Mouse (Mus musculus) mature B cell (primary cell): ENCODE data around the gene Plaa.
"Not testable (repeated sequence)": the region's sequence is repeated elsewhere in the genome, so short reads cannot be mapped to it uniquely, and the experiment has no call there.

ENCODE experiments used
- in situ Hi-C: fragments of 300-500 bp; cut with MboI; formaldehyde crosslinking; loops from 2 replicates; pipeline ENCODE4 v1.14.3; 2019

Gene Plaa

DNA sequence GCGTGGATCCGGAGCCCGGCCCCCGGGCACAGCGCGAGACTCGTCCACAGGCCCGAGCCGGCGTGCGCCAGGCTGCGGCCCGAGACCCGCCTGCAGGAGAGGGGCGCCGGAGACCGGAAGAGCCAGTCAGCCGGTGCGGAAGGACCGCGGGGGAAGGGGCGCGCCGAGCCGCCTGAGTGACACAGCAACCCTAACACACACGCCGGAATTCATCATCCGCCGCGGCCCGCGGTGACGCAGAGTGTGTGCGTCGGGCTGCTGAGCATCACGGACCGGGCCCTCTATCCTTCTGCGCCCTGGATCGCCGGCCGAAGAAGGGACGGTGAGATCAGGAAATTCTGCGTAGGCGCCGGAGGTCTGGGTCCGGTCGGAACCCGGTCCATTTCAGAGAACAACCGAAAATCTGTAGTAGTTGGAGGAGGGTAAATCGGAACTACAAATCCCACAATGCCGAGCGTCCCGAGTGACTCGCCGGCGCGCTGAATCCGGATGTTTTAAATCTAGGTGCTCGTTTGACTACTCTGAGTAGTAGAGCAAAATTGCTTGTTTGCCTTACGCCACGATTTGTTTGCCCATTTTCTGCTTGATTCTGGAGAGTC, at the start of gene Plaa:
Gene Plaa (minus strand): TSS at position 214 of the 599 bp plus-strand sequence.
- in situ Hi-C loops: loop anchor here (25.0 kb wide), 1 partner anchor 384 kb away; the partner anchor contains the start of gene Mysm1

DNA sequence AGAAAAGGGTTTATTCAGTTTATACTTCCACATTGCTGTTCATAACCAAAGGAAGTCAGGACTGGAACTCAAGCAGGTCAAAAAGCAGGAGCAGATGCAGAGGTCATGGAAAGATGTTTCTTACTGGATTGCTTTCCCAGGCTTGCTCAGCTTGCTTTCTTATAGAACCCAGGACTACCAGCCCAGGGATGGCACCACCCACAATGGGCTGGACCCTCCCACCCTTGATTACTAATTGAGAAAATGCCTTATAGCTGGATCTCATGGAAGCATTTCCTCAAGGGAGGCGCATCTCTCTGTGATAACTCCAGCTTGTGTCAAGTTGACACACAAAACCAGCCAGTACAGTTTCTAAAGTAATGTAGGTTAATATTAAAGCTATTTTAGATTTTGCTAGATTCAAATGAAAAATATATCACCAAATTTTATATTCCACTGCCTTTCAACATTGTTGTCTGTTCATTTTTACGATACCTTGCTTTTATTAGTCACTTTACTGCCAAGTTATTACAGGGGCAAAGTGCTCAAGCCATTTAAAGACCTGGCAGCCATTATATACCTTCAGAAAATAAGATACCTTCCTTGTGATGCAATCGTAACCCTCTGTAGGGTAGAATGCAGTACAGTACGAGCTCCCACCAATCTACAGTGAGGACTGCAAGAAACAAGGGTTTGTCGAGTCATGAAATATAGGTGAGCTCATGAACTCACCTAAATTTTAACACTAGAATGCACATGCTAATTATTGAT, 47.6 kb upstream of the Plaa start:
- in situ Hi-C loops: not testable (repeated sequence)

DNA sequence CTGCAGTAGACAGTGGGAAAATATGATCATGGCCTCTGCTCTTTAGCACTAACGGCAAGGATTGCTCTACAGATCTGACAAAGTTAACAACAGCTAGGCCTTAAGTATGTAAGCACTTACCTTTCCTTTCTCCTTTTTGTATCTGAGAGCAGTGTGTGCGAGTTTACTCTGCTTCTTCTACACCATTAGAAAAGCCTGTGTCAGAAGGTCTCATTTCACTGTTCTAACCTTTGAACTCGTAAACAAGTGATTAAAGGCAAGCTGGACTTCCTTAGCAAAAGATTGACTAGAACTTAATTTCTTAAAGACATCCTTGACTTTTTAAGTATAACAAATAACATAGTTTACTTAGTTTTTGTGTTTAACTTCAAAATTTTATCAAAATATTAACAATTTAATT, 46.9 kb upstream of the Plaa start, which contains the start of gene Lrrc19:
Gene Lrrc19 (minus strand): TSS at position 225 of the 400 bp plus-strand sequence.
- in situ Hi-C loops: no loop called here

DNA sequence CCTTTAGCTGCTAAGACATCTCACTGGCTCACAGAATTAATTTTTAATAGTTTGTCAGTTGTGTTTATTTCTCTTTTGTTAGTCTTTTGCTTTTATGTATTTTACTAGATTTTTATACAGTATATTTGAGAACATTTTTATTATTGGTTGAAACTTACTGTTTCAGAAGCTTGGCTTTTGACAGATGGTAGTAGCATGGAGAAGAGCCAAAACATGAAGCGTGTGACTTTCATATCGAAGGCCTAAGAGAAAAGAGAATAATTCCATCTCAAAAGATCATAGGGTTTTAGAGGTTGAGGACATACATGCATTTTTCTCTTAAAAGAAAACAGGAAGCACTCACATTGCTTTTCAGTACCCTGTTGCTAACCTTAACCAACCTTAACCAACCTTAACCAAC, 40.1 kb upstream of the Plaa start:
- in situ Hi-C loops: no loop called here

DNA sequence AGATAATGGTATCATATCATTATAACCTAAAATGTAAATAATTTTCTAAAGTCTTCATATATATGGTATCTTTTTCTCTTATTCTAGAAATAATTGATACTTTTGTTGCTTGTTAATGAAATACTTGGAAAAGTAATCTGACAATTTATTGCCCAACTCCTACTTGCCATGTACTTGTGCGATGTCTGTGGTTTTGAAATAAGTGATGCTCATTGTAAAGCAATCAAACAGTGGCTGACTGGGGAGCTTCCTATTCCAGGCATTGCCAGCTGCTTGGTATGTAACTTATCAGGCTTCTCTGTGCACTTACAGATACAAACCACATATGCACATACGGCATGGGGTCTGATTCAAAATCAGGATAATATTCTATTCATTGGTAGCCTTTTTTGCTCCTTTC, 17.0 kb upstream of the Plaa start:
- in situ Hi-C loops: loop anchor here (25.0 kb wide), 1 partner anchor 367 kb away; the partner anchor contains the start of gene Mysm1

DNA sequence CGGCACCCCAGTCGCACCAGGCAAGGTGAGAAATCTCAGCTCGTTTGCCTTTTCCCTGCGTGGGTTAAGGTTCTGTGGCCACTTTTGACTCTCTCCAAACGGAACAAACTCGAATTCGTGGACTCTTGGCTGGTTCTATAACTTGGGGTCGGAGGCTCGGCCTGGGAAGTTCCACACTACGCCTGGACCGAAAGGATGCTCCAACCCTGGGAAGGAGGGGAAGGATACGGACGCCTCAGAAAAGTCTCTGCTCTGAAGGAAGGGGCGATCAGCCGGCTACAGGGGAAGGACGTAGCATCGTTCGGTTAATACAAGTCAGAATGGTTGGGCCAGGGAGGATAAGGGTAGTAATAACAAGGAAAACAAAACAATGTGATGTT, 11.6 kb upstream of the Plaa start:
- in situ Hi-C loops: loop anchor here (5.0 to 25.0 kb wide), 2 partner anchors 57 to 373 kb away; partner anchors contain the start of genes Caap1, Gm10306 and Mysm1

DNA sequence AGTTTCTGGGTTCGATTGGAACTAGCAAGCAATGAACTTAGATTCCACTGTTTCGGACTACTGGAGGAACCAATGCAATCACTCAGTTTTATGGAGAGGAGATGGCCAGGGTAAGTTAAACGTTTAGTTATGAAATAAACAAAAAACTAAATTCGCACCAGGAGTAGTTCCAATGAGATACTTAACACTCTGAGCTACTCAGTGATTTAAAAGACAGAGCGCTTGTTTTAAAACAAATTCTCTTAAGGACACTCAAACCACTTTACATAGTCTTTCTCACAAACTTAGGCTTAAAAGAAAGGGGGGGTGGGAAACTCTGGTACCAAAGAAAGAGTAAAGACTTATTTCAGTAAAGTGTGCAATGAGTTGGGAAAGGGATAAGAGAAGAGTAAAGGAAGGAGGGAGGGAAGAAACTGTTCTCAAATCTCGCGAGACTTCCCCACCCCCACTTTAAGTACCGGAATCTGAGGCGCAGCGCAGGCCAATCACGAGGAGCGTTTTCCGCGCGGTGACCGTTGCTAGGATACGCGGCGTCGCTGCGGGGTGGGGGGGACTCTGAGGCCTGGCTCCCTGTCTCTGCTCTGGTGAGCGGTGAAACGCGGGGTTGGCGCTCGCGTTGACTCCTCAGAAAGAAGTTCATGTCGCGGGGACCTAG, 11.1 kb upstream of the Plaa start, which contains the start of gene Ift74:
Gene Ift74 (plus strand): TSS at position 520 of the 655 bp plus-strand sequence.
- in situ Hi-C loops: loop anchor here (5.0 to 25.0 kb wide), 2 partner anchors 57 to 373 kb away; partner anchors contain the start of genes Caap1, Gm10306 and Mysm1

DNA sequence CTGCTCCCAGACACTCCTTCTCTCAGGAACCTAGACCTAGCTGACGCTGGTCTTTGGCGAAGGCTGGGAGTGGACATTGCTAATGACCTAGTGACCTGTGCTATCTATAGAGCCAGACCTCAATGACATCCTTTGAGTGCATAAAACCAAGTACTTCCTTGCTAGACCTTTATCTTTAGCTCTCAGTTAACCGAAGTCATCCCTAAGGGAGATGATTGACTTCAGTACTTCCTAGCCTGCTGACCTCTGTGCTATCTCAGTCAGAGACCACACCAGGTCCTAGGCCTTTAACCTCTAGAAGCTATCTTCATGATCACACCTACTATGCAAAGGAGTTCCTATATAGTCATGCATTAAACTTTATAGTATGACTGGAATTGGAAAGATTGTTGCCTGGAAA, 7.3 kb upstream of the Plaa start:
- in situ Hi-C loops: loop anchor here (5.0 to 25.0 kb wide), 2 partner anchors 53 to 377 kb away; partner anchors contain the start of genes Caap1, Gm10306 and Mysm1

DNA sequence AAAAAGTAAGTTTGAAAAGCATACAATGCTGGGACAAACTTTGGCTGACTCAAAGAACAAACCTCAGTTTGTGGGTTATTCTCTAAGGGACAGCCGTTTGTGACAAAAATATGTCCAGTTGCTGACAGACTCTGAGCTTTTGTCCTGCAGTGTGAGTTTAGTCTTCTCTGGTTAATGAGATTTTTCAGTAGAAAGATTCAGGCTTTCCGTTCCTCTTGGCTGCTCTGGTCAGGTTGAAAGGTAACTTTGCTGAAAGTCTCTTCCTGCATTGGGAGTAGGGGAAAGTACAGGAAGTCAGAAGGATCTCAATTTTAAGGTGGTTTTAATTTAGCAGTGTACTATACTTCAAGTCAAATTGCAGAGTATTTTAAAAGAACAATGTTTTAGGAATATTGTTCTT, 2.5 kb upstream of the Plaa start:
- in situ Hi-C loops: loop anchor here (25.0 kb wide), 1 partner anchor 382 kb away; the partner anchor contains the start of gene Mysm1

DNA sequence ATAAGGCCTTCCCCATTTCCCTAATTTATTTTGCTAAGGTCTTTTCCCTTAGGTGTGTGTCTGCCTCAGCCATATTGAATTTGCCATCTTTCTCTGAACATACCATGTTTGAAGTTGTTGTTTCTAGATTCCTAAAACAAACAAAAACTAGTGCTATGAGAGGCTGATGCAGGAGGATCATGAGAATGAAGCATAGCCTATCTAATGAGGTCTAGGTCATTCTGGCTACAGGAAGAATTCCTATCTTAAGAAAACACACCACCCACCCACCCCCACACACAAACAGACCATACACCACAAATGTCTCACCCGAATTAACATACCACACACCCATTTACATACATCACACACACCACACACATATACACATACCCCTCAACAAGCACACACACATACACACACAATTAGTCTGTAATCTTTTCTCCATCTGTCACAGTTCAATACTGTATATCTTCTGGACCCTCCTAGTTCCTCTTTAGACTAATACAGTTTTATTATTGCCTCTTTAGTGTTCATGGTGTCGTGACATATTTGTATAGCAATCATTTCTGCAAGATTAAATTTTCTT, 1.5 kb upstream of the Plaa start:
- in situ Hi-C loops: loop anchor here (25.0 kb wide), 1 partner anchor 383 kb away; the partner anchor contains the start of gene Mysm1

DNA sequence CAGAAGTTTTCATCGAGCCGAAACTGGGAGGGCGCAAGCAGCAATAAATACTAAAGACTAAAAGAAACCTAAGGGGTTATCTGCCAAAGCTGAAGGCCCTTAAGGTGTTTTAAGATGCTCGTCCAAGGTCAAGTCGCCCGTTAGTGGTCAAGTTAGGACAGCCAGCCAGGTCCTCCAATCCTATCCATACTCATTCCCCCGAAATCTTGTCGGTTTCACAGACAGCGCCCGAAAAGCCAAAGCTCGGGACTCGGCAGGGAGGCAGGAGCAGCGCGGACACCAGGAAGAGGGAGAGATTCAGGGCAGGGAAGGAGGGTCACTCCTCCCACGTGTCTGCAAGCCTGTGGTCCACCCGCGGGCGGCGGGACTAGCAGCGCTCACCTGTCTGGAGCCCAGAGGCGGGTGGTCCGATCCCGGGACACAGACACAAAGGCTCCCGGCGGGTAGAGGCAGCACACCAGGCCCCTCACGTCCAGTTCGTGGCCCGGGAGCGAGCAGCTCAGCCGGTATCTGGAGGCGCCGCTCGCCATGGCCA, 481 bp downstream of the Plaa start:
- in situ Hi-C loops: loop anchor here (25.0 kb wide), 1 partner anchor 385 kb away; the partner anchor contains the start of gene Mysm1

DNA sequence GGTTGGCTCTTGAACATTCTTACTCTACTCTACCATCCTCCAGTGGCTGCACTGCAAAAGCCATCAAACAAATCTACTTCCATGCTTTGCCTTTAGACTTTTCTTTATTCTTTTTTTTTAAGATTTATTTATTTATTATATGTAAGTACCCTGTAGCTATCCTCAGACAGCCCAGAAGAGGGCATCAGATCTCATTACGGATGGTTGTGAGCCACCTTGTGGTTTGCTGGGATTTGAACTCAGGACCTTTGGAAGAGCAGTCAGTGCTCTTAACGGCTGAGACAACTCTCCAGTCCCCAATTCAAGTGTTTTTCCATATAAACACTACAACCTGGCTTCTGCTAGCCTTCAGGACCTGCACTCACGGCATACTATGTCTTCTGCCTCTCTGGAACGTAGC, 1.6 kb downstream of the Plaa start:
- in situ Hi-C loops: loop anchor here (25.0 kb wide), 1 partner anchor 386 kb away; the partner anchor contains the start of gene Mysm1

DNA sequence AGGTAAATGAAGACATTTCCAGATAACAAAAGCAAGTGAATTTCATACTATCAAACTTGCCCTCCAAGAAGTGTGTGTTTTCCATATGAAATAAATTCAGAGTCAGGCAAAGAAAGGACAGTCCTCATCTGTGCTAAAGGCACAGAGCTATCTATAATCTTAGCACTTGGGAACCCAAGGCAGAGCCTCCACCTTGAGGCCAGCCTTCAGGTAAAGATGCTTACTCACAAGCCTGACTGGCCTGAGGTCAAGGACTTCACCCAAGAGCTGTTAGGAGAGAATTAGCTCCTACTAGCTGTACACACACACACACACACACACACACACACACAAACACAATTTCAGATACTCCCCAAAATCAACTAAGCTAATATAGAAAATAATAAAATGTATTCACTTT, 10.3 kb downstream of the Plaa start:
- in situ Hi-C loops: no loop called here

DNA sequence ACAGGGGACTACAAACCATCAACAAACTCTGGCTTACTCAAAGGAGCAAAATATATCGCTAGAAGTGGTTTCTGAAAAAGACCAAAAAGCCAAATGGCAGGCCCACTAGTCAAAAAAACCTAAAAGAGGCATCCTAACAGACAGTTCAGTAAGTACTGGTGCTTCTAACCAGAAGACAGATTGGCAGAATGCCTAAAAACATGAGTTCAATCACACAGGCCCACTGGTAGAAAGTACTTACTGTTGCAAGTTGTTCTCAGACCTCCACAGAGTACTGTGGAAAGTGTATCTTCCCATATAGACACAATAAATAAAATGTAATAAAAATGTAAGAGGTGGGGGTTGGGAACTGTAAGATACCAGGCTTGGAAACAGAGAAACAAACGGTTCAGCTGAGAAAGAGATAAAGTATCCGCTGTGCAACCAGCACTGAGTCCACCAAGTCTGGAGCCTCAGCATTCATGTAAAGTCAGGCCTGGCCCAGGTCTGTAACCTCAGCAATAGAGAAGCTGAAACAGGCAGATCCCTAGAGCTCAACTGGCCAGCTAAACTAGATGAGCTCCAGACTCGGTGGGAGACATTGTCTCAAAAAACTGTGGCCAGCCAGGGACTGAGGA, 11.2 kb downstream of the Plaa start:
- in situ Hi-C loops: no loop called here

DNA sequence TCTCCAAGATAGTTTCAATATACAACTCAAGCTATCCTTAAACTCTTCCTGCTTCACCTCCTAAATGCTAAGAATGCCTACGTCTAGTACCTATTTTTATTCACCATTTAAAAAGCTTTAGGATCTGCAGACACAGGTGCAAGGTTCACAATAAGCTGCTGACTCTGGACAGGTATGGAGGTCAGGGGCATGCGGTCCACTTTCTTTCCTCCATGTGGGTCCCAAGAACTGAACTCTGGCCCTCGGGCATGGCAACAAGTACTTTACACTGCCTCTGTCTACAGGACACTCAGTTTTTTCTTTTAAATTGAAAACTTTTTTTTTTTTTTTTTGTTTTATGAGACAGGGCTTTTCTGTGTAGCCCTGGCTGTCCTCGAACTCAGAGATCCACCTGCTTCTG, 30.4 kb downstream of the Plaa start:
- in situ Hi-C loops: no loop called here

DNA sequence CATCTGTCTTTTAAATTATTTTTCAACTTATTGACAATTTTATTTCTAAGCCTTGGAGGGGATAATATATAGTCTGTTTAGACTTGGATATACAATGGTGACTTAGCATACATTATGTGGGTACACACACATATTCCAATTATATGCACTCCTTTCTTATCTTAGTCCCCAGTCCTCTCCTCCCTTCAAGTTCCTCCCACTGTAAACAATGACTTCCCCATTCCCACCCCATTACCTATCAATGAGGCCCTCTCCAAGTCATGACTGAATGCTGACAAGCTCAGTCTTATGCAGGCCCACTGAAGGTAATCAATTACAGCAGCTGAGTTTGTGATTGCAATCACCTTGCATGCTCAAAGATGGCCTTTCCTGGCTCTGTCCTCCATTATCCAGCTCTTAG, 38.7 kb downstream of the Plaa start:
- in situ Hi-C loops: no loop called here

DNA sequence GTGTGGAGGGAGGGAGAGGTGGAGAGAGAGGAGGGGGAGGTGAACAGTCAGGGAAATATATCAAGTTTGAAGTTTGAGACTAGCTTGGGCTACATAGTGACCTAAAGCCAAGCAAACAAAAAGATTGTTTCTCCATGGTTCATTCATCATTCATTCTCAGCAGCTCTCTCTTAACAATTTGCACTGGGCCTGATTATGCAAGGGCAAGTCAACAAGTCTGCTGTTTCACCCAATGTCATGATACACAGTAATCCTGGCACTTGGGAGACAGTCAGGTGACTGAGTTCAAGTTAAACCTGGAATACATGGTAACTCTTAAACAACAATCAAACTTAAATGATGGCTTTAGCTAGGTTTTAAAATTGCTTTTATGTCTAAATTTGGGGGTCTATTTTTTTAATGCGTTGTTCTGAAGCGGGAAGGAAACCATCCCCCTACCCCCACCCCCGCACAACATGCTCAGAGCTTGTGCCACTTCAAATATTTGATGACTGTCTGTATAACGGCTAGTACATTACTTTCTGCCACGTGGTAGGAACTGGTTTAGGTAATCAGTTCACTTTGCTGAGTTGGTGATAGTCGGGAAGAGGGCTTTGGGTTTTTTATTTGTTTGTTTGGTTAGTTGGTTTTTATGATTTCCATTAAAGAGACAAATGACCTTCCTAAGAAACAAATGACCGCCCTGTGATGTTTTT, 40.9 kb downstream of the Plaa start:
- in situ Hi-C loops: no loop called here

DNA sequence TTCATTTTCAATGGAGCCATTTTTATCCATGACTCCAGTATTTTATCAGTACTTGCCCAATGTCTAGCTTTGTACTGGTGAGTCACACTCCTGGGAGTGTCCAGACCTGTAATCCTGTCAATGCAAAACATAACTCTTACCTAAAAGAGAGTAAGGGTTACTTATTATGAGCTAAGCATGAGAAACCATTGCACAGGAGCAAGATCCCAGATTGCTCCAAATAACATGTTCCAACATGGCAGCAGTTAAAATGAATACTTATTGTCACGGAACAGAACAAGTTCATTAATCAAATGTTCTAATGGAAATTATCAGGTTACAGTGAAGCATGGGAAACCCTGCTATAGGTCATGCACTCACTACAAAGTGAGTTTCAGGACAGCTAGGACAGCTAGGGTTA, 42.7 kb downstream of the Plaa start:
- in situ Hi-C loops: no loop called here

DNA sequence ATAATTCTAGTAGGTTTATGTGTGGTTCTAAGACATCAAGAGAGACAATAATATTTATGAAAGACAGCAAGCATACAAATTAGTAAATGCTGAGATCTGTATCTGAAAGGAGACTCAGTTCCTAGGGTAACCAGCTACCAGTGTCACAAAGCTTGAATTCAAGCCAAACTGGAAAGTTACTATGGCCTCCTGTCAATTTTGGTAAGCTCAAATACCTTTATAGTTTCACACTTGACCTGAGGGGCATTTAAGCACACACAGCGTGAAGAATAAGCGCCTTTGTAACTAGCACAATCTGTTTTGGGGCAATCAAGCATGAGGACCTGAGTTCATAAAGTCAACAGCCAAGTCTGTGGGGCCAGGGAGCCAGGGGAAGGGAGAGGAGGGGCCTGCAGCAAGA, 43.8 kb downstream of the Plaa start:
- in situ Hi-C loops: loop anchor here (5.0 kb wide), 1 partner anchor 53 kb away; the partner anchor contains the start of gene Ift74

DNA sequence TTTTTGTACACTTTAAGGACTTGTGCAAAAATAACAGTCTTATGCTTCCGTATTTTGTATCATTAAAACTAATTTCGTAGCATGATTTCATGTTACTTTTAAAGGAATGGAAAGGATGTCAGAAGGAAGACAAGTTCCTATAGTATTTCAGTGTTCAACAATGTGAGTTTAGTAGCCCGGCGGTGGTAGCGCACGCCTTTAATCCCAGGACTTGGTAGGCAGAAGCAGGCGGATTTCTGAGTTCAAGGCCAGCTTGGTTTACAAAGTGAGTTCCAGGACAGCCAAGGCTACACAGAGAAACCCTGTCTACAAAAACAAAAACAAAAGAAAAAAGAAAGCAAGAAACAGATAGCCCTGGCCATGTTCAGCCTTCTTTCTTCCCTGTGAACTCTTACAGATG, 45.9 kb downstream of the Plaa start:
- in situ Hi-C loops: loop anchor here (5.0 kb wide), 1 partner anchor 55 kb away; the partner anchor contains the start of gene Ift74
